Mouse (Mus musculus): ENCODE measurements around the gene Vsx1. TPM values are rescaled to one million over a fixed set of nuclear protein-coding genes. Genes with fewer than 3 reads are reported as not detected.
A peak's percentile ranks its signal among the peaks of the same experiment; 100 is the strongest.

Vsx1 gene
- total and polyA plus RNA-seq, 2 experiments from 2014 or later = 0.11 TPM; not detected in 1

GRCm38 (mm10) chr2:150678392-150678791, 10.8 kb downstream of the Vsx1 start:
- WGBS = 0% methylated on average over 3 of the region's 3 CpGs
- ATAC-seq (ENCODE audit: low FRiP score) = no peak

DNA sequence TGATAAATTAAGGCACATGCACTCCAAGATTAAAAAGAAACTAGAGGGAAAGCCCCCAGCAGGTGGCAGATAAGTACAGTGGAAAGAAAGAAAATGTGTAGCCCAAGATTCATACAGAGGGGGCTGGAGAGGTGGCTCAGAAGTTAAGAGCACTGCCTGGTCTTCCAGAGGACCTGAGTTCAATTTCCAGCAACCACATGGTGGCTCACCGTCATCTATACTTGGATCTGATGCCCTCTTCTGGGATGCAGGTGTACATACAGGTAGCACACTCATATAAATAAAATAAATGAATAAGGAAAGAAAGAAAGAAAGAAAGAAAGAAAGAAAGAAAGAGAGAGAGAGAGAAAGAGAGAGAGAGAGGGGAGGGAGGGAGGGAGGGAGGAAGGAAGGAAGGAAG, 13.6 kb downstream of the Vsx1 start:
- no peak overlapping the region for H3K9ac ChIP-seq (replicated peaks; ENCODE audit: low read length, poor library complexity, severe bottlenecking)
- no peaks in the 10 kb centered on the region for H3K4me1 ChIP-seq (ENCODE audit: insufficient read depth, low read length)
- ATAC-seq (ENCODE audit: low FRiP score) (no peak), DNase-seq (ENCODE audit: low spot score) (no peak)
- no peak overlapping the region for H3K27ac ChIP-seq (ENCODE audit: low read depth, low read length)
- no peaks in the 10 kb centered on the region for H3K36me3 ChIP-seq (ENCODE audit: insufficient read depth, low read length)
- WGBS = 22% methylated on average over 1 of the region's 1 CpGs
- H3K4me3 ChIP-seq (ENCODE audit: low read depth, low read length) = no peak overlapping the region
- no peak overlapping the region for H3K4me2 ChIP-seq (ENCODE audit: low read depth, low read length, poor library complexity, severe bottlenecking)
- no peaks in the 10 kb centered on the region for H3K27me3 ChIP-seq (ENCODE audit: insufficient read depth, low read length)
- H3K9me3 ChIP-seq (ENCODE audit: low read length) = no peaks in the 10 kb centered on the region
- peak; percentile 24; the same call in 1 of the 2 replicates for TF ChIP-seq CTCF (IDR thresholded peaks at IDR 0.05)

More at GRCm38 (mm10) chr2:150678392-150678791, 10.8 kb downstream of the Vsx1 start:
- Histone ChIP-seq H3K27me3 (ENCODE audit: insufficient read depth, low read length) (no peaks in the 10 kb centered on the region), H3K36me3 (ENCODE audit: insufficient read depth, low read length) (no peaks in the 10 kb centered on the region), H3K4me2 (ENCODE audit: low read depth, low read length, poor library complexity, severe bottlenecking) (no peak overlapping the region), H3K27ac (ENCODE audit: low read depth, low read length) (no peak overlapping the region), H3K4me1 (ENCODE audit: insufficient read depth, low read length) (no peaks in the 10 kb centered on the region), H3K9ac (replicated peaks; ENCODE audit: low read length, poor library complexity, severe bottlenecking) (no peak overlapping the region), H3K4me3 (ENCODE audit: low read depth, low read length) (no peak overlapping the region), H3K9me3 (ENCODE audit: low read length) (no peaks in the 10 kb centered on the region)
- peak; percentile 85 for DNase-seq (ENCODE audit: low spot score)
- peak; percentile 87 for TF ChIP-seq CTCF (IDR thresholded peaks at IDR 0.05)

GRCm38 (mm10) chr2:150674900-150675299, 14.3 kb downstream of the Vsx1 start:
- Histone ChIP-seq H3K27me3 (ENCODE audit: insufficient read depth, low read length) (no peaks in the 10 kb centered on the region), H3K4me1 (ENCODE audit: insufficient read depth, low read length) (no peaks in the 10 kb centered on the region), H3K9me3 (ENCODE audit: low read length) (no peaks in the 10 kb centered on the region), H3K27ac (ENCODE audit: low read depth, low read length) (no peak overlapping the region), H3K9ac (replicated peaks; ENCODE audit: low read length, poor library complexity, severe bottlenecking) (no peak overlapping the region), H3K36me3 (ENCODE audit: insufficient read depth, low read length) (no peaks in the 10 kb centered on the region), H3K4me3 (ENCODE audit: low read depth, low read length) (no peak overlapping the region), H3K4me2 (ENCODE audit: low read depth, low read length, poor library complexity, severe bottlenecking) (no peak overlapping the region)
- TF ChIP-seq CTCF (IDR thresholded peaks at IDR 0.05) = peak; percentile 80
- 6% methylated on average over 2 of the region's 2 CpGs for WGBS
- peak; percentile 48 for ATAC-seq (ENCODE audit: low FRiP score)
- peak; percentile 87 for DNase-seq (ENCODE audit: low spot score)

- H3K4me2 ChIP-seq (ENCODE audit: low read depth, low read length, poor library complexity, severe bottlenecking) = no peak overlapping the region
- no peak for TF ChIP-seq CTCF (IDR thresholded peaks at IDR 0.05)
- DNase-seq (ENCODE audit: low spot score) (no peak), ATAC-seq (ENCODE audit: low FRiP score) (no peak)
- H3K4me1 ChIP-seq (ENCODE audit: insufficient read depth, low read length) = no peaks in the 10 kb centered on the region
- no peaks in the 10 kb centered on the region for H3K36me3 ChIP-seq (ENCODE audit: insufficient read depth, low read length)
- no peaks in the 10 kb centered on the region for H3K27me3 ChIP-seq (ENCODE audit: insufficient read depth, low read length)
- H3K27ac ChIP-seq (ENCODE audit: low read depth, low read length) = no peak overlapping the region
- no peaks in the 10 kb centered on the region for H3K9me3 ChIP-seq (ENCODE audit: low read length)
- H3K9ac ChIP-seq (replicated peaks; ENCODE audit: low read length, poor library complexity, severe bottlenecking) = no peak overlapping the region
- 85% methylated on average over 11 of the region's 11 CpGs for WGBS
- H3K4me3 ChIP-seq (ENCODE audit: low read depth, low read length) = no peak overlapping the region
Measured at GRCm38 (mm10) chr2:150673929-150674328, 15.2 kb downstream of the Vsx1 start.

GRCm38 (mm10) chr2:150671609-150672290, 17.4 kb downstream of the Vsx1 start:
- no peak overlapping the region for H3K4me2 ChIP-seq (ENCODE audit: low read depth, low read length, poor library complexity, severe bottlenecking)
- no peak overlapping the region for H3K27ac ChIP-seq (ENCODE audit: low read depth, low read length)
- H3K9ac ChIP-seq (replicated peaks; ENCODE audit: low read length, poor library complexity, severe bottlenecking) = no peak overlapping the region
- no peak overlapping the region for H3K4me3 ChIP-seq (ENCODE audit: low read depth, low read length)
- DNase-seq (ENCODE audit: low spot score) (no peak), ATAC-seq (ENCODE audit: low FRiP score) (no peak)
- TF ChIP-seq CTCF (IDR thresholded peaks at IDR 0.05) = no peak
- no peaks in the 10 kb centered on the region for H3K9me3 ChIP-seq (ENCODE audit: low read length)
- H3K36me3 ChIP-seq (ENCODE audit: insufficient read depth, low read length) = no peaks in the 10 kb centered on the region
- no peaks in the 10 kb centered on the region for H3K27me3 ChIP-seq (ENCODE audit: insufficient read depth, low read length)
- peaks cover 3% of the 10 kb centered on the region; the same call in 1 of the 2 replicates for H3K4me1 ChIP-seq (ENCODE audit: insufficient read depth, low read length)
- 83% methylated on average over 8 of the region's 8 CpGs for WGBS

GRCm38 (mm10) chr2:150670926-150671325, 18.2 kb downstream of the Vsx1 start:
- ATAC-seq (ENCODE audit: low FRiP score) (no peak), DNase-seq (ENCODE audit: low spot score) (no peak)
- Histone ChIP-seq H3K9ac (replicated peaks; ENCODE audit: low read length, poor library complexity, severe bottlenecking) (no peak overlapping the region), H3K36me3 (ENCODE audit: insufficient read depth, low read length) (no peaks in the 10 kb centered on the region), H3K4me1 (ENCODE audit: insufficient read depth, low read length) (peaks cover 3% of the 10 kb centered on the region; the same call in 1 of the 2 replicates), H3K9me3 (ENCODE audit: low read length) (no peaks in the 10 kb centered on the region), H3K4me3 (ENCODE audit: low read depth, low read length) (no peak overlapping the region), H3K27ac (ENCODE audit: low read depth, low read length) (no peak overlapping the region), H3K4me2 (ENCODE audit: low read depth, low read length, poor library complexity, severe bottlenecking) (no peak overlapping the region), H3K27me3 (ENCODE audit: insufficient read depth, low read length) (no peaks in the 10 kb centered on the region)
- WGBS = 89% methylated on average over 1 of the region's 1 CpGs
- TF ChIP-seq CTCF (IDR thresholded peaks at IDR 0.05) = no peak
